Mouse (Mus musculus) bone marrow macrophage, adult 2 months (primary cell): ENCODE results near the gene Zfp605.

Source experiments
- CTCF ChIP-seq: IDR thresholded peaks from 2 replicates; pipeline ENCODE4 v1.5.1; 2012; ENCODE audit warnings: low read depth, mild to moderate bottlenecking, low read length, moderate library complexity
- POLR2A ChIP-seq: IDR thresholded peaks from 2 replicates; pipeline ENCODE4 v1.6.1; 2012; ENCODE audit warnings: mild to moderate bottlenecking, low read depth, low read length, borderline replicate concordance

DNA sequence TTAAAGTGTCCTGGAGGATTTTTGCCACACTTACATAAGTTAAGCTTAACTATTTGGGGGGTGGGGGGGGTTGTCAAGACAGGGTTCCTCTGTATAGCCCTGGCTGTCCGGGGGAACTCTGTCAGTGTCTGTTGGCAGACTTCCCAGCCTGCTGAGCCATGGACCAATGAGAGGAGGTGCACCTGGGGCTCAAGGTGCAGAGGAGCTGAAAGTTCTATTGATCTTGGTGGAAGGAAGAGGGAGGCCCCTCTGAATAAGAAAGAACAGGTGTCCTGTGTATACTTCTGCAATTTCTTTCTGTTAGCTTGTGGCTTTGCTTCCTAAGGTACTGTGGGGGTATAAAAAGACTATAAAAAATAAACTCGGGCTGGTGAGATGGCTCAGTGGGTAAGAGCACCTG, 18.3 kb upstream of the Zfp605 start:
- TF ChIP-seq POLR2A (no peak), CTCF (no peak)
